Mouse (Mus musculus) liver, embryonic 12.5 days (tissue): ENCODE results near the gene Cggbp1. TPM values are rescaled to one million over a fixed set of nuclear protein-coding genes. Genes with fewer than 3 reads are reported as not detected.

Experiments used
- ATAC-seq: fragments of 200-750 bp; cut with Nextera tagmentation; 2 replicates; pipeline ENCODE4 v1.8.0; 2017; ENCODE audit warnings: moderate number of reproducible peaks, mild to moderate bottlenecking, moderate library complexity
- H3K27ac ChIP-seq: fragments of 300-500 bp; sonication (generic); 2 replicates; pipeline ENCODE4 v1.5.1; 2016; ENCODE audit warnings: mild to moderate bottlenecking
- H3K27me3 ChIP-seq: fragments of 300-500 bp; sonication (generic); replicated peaks from 2 replicates; pipeline ENCODE4 v1.6.1; 2016; ENCODE audit warnings: mild to moderate bottlenecking, moderate library complexity
- H3K36me3 ChIP-seq: fragments of 300-500 bp; sonication (generic); 2 replicates; pipeline ENCODE4 v1.6.1; 2016; ENCODE audit warnings: mild to moderate bottlenecking, moderate library complexity
- H3K4me1 ChIP-seq: fragments of 300-500 bp; sonication (generic); 2 replicates; pipeline ENCODE4 v1.6.1; 2016
- H3K4me2 ChIP-seq: fragments of 300-500 bp; sonication (generic); 2 replicates; pipeline ENCODE4 v1.6.1; 2016; ENCODE audit warnings: mild to moderate bottlenecking, moderate library complexity
- H3K4me3 ChIP-seq: fragments of 300-500 bp; sonication (generic); 2 replicates; pipeline ENCODE4 v1.5.1; 2016; ENCODE audit warnings: mild to moderate bottlenecking, moderate library complexity
- H3K9ac ChIP-seq: fragments of 300-500 bp; sonication (generic); 2 replicates; pipeline ENCODE4 v1.6.1; 2016; ENCODE audit warnings: mild to moderate bottlenecking, moderate library complexity
- H3K9me3 ChIP-seq: fragments of 300-500 bp; sonication (generic); replicated peaks from 2 replicates; pipeline ENCODE4 v1.6.1; 2016; ENCODE audit warnings: mild to moderate bottlenecking, moderate library complexity
- WGBS: fragments of 180-500 bp; shearing (Covaris S2); methylation state at CpG from one replicate; pipeline ENCODE4 v1.1.7; 2016; ENCODE audit not compliant: insufficient replicate concordance; 5-methylcytosine and 5-hydroxymethylcytosine counted together
- polyA plus RNA-seq: library from polyadenylated mRNA; unstranded; fragments of >200 nt; fragmentation: Nextera tagmentation; extraction: Ambion mirVana; gene quantifications from 2 replicates; pipeline ENCODE4 v1.2.1, GENCODE M21; 2016

Gene Cggbp1
- polyA plus RNA-seq, 1 experiment from 2014 or later = 42.4 TPM

- no peak overlapping the region for H3K4me3 ChIP-seq
- ATAC-seq = no peak
- no peak overlapping the region for H3K9ac ChIP-seq
- H3K27ac ChIP-seq = no peak overlapping the region
- H3K9me3 ChIP-seq = 0 out of 2 replicates have a peak, but pooled peaks cover 5% of the 10 kb centered on the region
- no peaks in the 10 kb centered on the region; the same call in 1 of the 2 replicates for H3K4me1 ChIP-seq
- 76% methylated on average over 3 of the region's 3 CpGs for WGBS
- no peaks in the 10 kb centered on the region for H3K36me3 ChIP-seq
- H3K4me2 ChIP-seq = no peak overlapping the region
- no peaks in the 10 kb centered on the region for H3K27me3 ChIP-seq
Observed at GRCm38 (mm10) chr16:64889496-64889895, 37.7 kb downstream of the Cggbp1 start.

- Histone ChIP-seq H3K4me3 (no peak overlapping the region), H3K4me1 (no peaks in the 10 kb centered on the region), H3K9me3 (no peaks in the 10 kb centered on the region), H3K4me2 (no peak overlapping the region), H3K27ac (no peak overlapping the region), H3K27me3 (no peaks in the 10 kb centered on the region), H3K9ac (no peak overlapping the region), H3K36me3 (no peaks in the 10 kb centered on the region)
- 55% methylated on average over 2 of the region's 2 CpGs for WGBS
- ATAC-seq = no peak
Observed at GRCm38 (mm10) chr16:64899084-64899483, 47.3 kb downstream of the Cggbp1 start.

GRCm38 (mm10) chr16:64903328-64903727 is 51.5 kb downstream of the Cggbp1 start:
- WGBS = 40% methylated on average over 2 of the region's 2 CpGs
- H3K9ac ChIP-seq = no peak overlapping the region

GRCm38 (mm10) chr16:64907112-64907511 is 55.3 kb downstream of the Cggbp1 start:
- Histone ChIP-seq H3K9ac (no peak overlapping the region), H3K27me3 (no peaks in the 10 kb centered on the region), H3K36me3 (no peaks in the 10 kb centered on the region), H3K27ac (no peak overlapping the region), H3K9me3 (no peaks in the 10 kb centered on the region), H3K4me1 (no peaks in the 10 kb centered on the region), H3K4me3 (no peak overlapping the region), H3K4me2 (no peak overlapping the region)
- no peak for ATAC-seq
- 20% methylated on average over 3 of the region's 3 CpGs for WGBS

More at GRCm38 (mm10) chr16:64903328-64903727, 51.5 kb downstream of the Cggbp1 start:
- Histone ChIP-seq H3K9me3 (no peaks in the 10 kb centered on the region), H3K27me3 (no peaks in the 10 kb centered on the region), H3K4me2 (no peak overlapping the region), H3K36me3 (no peaks in the 10 kb centered on the region), H3K4me1 (no peaks in the 10 kb centered on the region), H3K4me3 (no peak overlapping the region), H3K27ac (no peak overlapping the region)
- ATAC-seq = no peak

GRCm38 (mm10) chr16:64908747-64909146 is 57.0 kb downstream of the Cggbp1 start:
- no peaks in the 10 kb centered on the region for H3K36me3 ChIP-seq
- no peaks in the 10 kb centered on the region for H3K9me3 ChIP-seq
- no peak overlapping the region for H3K27ac ChIP-seq
- no peaks in the 10 kb centered on the region for H3K4me1 ChIP-seq
- no peak overlapping the region for H3K4me2 ChIP-seq
- no peaks in the 10 kb centered on the region for H3K27me3 ChIP-seq
- H3K9ac ChIP-seq = no peak overlapping the region
- ATAC-seq = no peak
- WGBS = 76% methylated on average over 10 of the region's 10 CpGs
- no peak overlapping the region for H3K4me3 ChIP-seq

Other genes starting within 250 kb of the Cggbp1 start
- not detected in 2 replicates for gene Csnka2ip, start 249.6 kb upstream of the Cggbp1 start, polyA plus RNA-seq
- gene 4930453N24Rik, start 80.8 kb upstream of the Cggbp1 start, polyA plus RNA-seq = 13.7 and 15.1 TPM in 2 replicates
- gene Zfp654, start 344 bp upstream of the Cggbp1 start, polyA plus RNA-seq = 5.0 and 5.4 TPM in 2 replicates